Mouse (Mus musculus): Measurements from ENCODE around the gene H3f3a. TPM values are rescaled to one million over a fixed set of nuclear protein-coding genes. Genes with fewer than 3 reads are reported as not detected.
A peak's percentile ranks its signal among the peaks of the same experiment; 100 is the strongest.

Gene H3f3a
- polyA plus RNA-seq, 1 experiment from 2014 or later, result 1,931 TPM

- no peak overlapping the region for H3K4me3 ChIP-seq (ENCODE audit: low read depth, low read length)
- no peak overlapping the region for H3K4me2 ChIP-seq
- 84% methylated on average over 5 of the region's 5 CpGs for WGBS (ENCODE audit: insufficient replicate concordance)
- H3K9me3 ChIP-seq (replicated peaks; ENCODE audit: control insufficient read depth, low read length), result peaks cover 4% of the 10 kb centered on the region; the same call in 1 of the 2 replicates
- H3K9ac ChIP-seq (ENCODE audit: low read depth, low read length), result no peak overlapping the region
- H3K36me3 ChIP-seq (ENCODE audit: control insufficient read depth, insufficient read depth, low read length), result peaks cover 18% of the 10 kb centered on the region
- no peak overlapping the region for H3K27ac ChIP-seq (ENCODE audit: low read depth, low read length)
- peaks cover 2% of the 10 kb centered on the region; the same call in 1 of the 2 replicates for H3K4me1 ChIP-seq (ENCODE audit: control insufficient read depth, insufficient read depth, low read length)
- no peaks in the 10 kb centered on the region for H3K27me3 ChIP-seq (ENCODE audit: control insufficient read depth, insufficient read depth, low read length)
- ATAC-seq (replicated peaks; ENCODE audit: insufficient number of reproducible peaks, low FRiP score, low TSS enrichment), result no peak
Observed at GRCm38 (mm10) chr1:180799253-180799652, 14.5 kb downstream of the H3f3a start.

- Histone ChIP-seq H3K4me2 (no peak overlapping the region), H3K36me3 (ENCODE audit: control insufficient read depth, insufficient read depth, low read length) (peaks cover 13% of the 10 kb centered on the region), H3K4me1 (ENCODE audit: control insufficient read depth, insufficient read depth, low read length) (peaks cover 8% of the 10 kb centered on the region; the same call in 1 of the 2 replicates), H3K9ac (ENCODE audit: low read depth, low read length) (no peak overlapping the region), H3K27me3 (ENCODE audit: control insufficient read depth, insufficient read depth, low read length) (no peaks in the 10 kb centered on the region), H3K9me3 (replicated peaks; ENCODE audit: control insufficient read depth, low read length) (peaks cover 4% of the 10 kb centered on the region; the same call in 1 of the 2 replicates), H3K27ac (ENCODE audit: low read depth, low read length) (no peak overlapping the region), H3K4me3 (ENCODE audit: low read depth, low read length) (no peak overlapping the region)
- ATAC-seq (replicated peaks; ENCODE audit: insufficient number of reproducible peaks, low FRiP score, low TSS enrichment), result no peak
- WGBS (ENCODE audit: insufficient replicate concordance), result 89% methylated on average over 5 of the region's 5 CpGs
Observed at GRCm38 (mm10) chr1:180798660-180799059, 15.1 kb downstream of the H3f3a start.

GRCm38 (mm10) chr1:180794170-180794569 lies 19.6 kb downstream of the H3f3a start:
- H3K27me3 ChIP-seq (ENCODE audit: control insufficient read depth, insufficient read depth, low read length), result no peaks in the 10 kb centered on the region
- peak overlapping the region; percentile 90 for H3K4me2 ChIP-seq
- no peak overlapping the region for H3K27ac ChIP-seq (ENCODE audit: low read depth, low read length)
- peak overlapping the region; percentile 43 for H3K4me3 ChIP-seq (ENCODE audit: low read depth, low read length)
- WGBS (ENCODE audit: insufficient replicate concordance), result 3% methylated on average over 21 of the region's 21 CpGs
- H3K9ac ChIP-seq (ENCODE audit: low read depth, low read length), result peak overlapping the region; percentile 58
- H3K36me3 ChIP-seq (ENCODE audit: control insufficient read depth, insufficient read depth, low read length), result no peaks in the 10 kb centered on the region
- H3K4me1 ChIP-seq (ENCODE audit: control insufficient read depth, insufficient read depth, low read length), result peaks cover 9% of the 10 kb centered on the region; the same call in 1 of the 2 replicates
- peak; percentile 64 for ATAC-seq (replicated peaks; ENCODE audit: insufficient number of reproducible peaks, low FRiP score, low TSS enrichment)
- H3K9me3 ChIP-seq (replicated peaks; ENCODE audit: control insufficient read depth, low read length), result peaks cover 4% of the 10 kb centered on the region; the same call in 1 of the 2 replicates

GRCm38 (mm10) chr1:180793445-180794117 lies 20.2 kb downstream of the H3f3a start:
- no peaks in the 10 kb centered on the region for H3K27me3 ChIP-seq (ENCODE audit: control insufficient read depth, insufficient read depth, low read length)
- peak overlapping the region; percentile 58 for H3K9ac ChIP-seq (ENCODE audit: low read depth, low read length)
- 11% methylated on average over 18 of the region's 18 CpGs for WGBS (ENCODE audit: insufficient replicate concordance)
- H3K27ac ChIP-seq (ENCODE audit: low read depth, low read length), result no peak overlapping the region
- peaks cover 4% of the 10 kb centered on the region; the same call in 1 of the 2 replicates for H3K9me3 ChIP-seq (replicated peaks; ENCODE audit: control insufficient read depth, low read length)
- peak overlapping the region; percentile 90 for H3K4me2 ChIP-seq
- no peaks in the 10 kb centered on the region for H3K36me3 ChIP-seq (ENCODE audit: control insufficient read depth, insufficient read depth, low read length)
- peak; percentile 12; the same call in 1 of the 2 replicates for ATAC-seq (replicated peaks; ENCODE audit: insufficient number of reproducible peaks, low FRiP score, low TSS enrichment)
- H3K4me3 ChIP-seq (ENCODE audit: low read depth, low read length), result peak overlapping the region; percentile 43
- H3K4me1 ChIP-seq (ENCODE audit: control insufficient read depth, insufficient read depth, low read length), result peaks cover 9% of the 10 kb centered on the region; the same call in 1 of the 2 replicates

GRCm38 (mm10) chr1:180792814-180793213 lies 20.9 kb downstream of the H3f3a start:
- ATAC-seq (replicated peaks; ENCODE audit: insufficient number of reproducible peaks, low FRiP score, low TSS enrichment), result no peak
- H3K4me2 ChIP-seq, result no peak overlapping the region

GRCm38 (mm10) chr1:180791821-180792480 lies 21.8 kb downstream of the H3f3a start:
- ATAC-seq (replicated peaks; ENCODE audit: insufficient number of reproducible peaks, low FRiP score, low TSS enrichment), result no peak
- Histone ChIP-seq H3K4me3 (ENCODE audit: low read depth, low read length) (no peak overlapping the region), H3K9ac (ENCODE audit: low read depth, low read length) (no peak overlapping the region), H3K4me2 (no peak overlapping the region), H3K36me3 (ENCODE audit: control insufficient read depth, insufficient read depth, low read length) (no peaks in the 10 kb centered on the region), H3K4me1 (ENCODE audit: control insufficient read depth, insufficient read depth, low read length) (peaks cover 9% of the 10 kb centered on the region; the same call in 1 of the 2 replicates), H3K9me3 (replicated peaks; ENCODE audit: control insufficient read depth, low read length) (peaks cover 4% of the 10 kb centered on the region; the same call in 1 of the 2 replicates), H3K27me3 (ENCODE audit: control insufficient read depth, insufficient read depth, low read length) (no peaks in the 10 kb centered on the region), H3K27ac (ENCODE audit: low read depth, low read length) (no peak overlapping the region)
- 76% methylated on average over 14 of the region's 14 CpGs for WGBS (ENCODE audit: insufficient replicate concordance)

More at GRCm38 (mm10) chr1:180792814-180793213, 20.9 kb downstream of the H3f3a start:
- Histone ChIP-seq H3K36me3 (ENCODE audit: control insufficient read depth, insufficient read depth, low read length) (no peaks in the 10 kb centered on the region), H3K9me3 (replicated peaks; ENCODE audit: control insufficient read depth, low read length) (peaks cover 4% of the 10 kb centered on the region; the same call in 1 of the 2 replicates), H3K9ac (ENCODE audit: low read depth, low read length) (no peak overlapping the region; the same call in 1 of the 2 replicates), H3K4me3 (ENCODE audit: low read depth, low read length) (no peak overlapping the region), H3K27me3 (ENCODE audit: control insufficient read depth, insufficient read depth, low read length) (no peaks in the 10 kb centered on the region), H3K4me1 (ENCODE audit: control insufficient read depth, insufficient read depth, low read length) (peaks cover 9% of the 10 kb centered on the region; the same call in 1 of the 2 replicates), H3K27ac (ENCODE audit: low read depth, low read length) (no peak overlapping the region)
- WGBS (ENCODE audit: insufficient replicate concordance), result 84% methylated on average over 4 of the region's 4 CpGs

GRCm38 (mm10) chr1:180783580-180783928 lies 30.2 kb downstream of the H3f3a start:
- WGBS (ENCODE audit: insufficient replicate concordance), result 44% methylated on average over 3 of the region's 3 CpGs
- Histone ChIP-seq H3K4me1 (ENCODE audit: control insufficient read depth, insufficient read depth, low read length) (no peaks in the 10 kb centered on the region), H3K4me2 (no peak overlapping the region), H3K36me3 (ENCODE audit: control insufficient read depth, insufficient read depth, low read length) (no peaks in the 10 kb centered on the region), H3K9ac (ENCODE audit: low read depth, low read length) (no peak overlapping the region), H3K4me3 (ENCODE audit: low read depth, low read length) (no peak overlapping the region), H3K9me3 (replicated peaks; ENCODE audit: control insufficient read depth, low read length) (no peaks in the 10 kb centered on the region), H3K27ac (ENCODE audit: low read depth, low read length) (no peak overlapping the region), H3K27me3 (ENCODE audit: control insufficient read depth, insufficient read depth, low read length) (no peaks in the 10 kb centered on the region)
- no peak for ATAC-seq (replicated peaks; ENCODE audit: insufficient number of reproducible peaks, low FRiP score, low TSS enrichment)

- 48% methylated on average over 9 of the region's 9 CpGs for WGBS (ENCODE audit: insufficient replicate concordance)
- ATAC-seq (replicated peaks; ENCODE audit: insufficient number of reproducible peaks, low FRiP score, low TSS enrichment), result no peak
- H3K9ac ChIP-seq (ENCODE audit: low read depth, low read length), result no peak overlapping the region
- H3K4me1 ChIP-seq (ENCODE audit: control insufficient read depth, insufficient read depth, low read length), result no peaks in the 10 kb centered on the region
- 0 out of 2 replicates have a peak overlapping the region, but pooled peaks have one; percentile 6 for H3K27ac ChIP-seq (ENCODE audit: low read depth, low read length)
- no peak overlapping the region for H3K4me2 ChIP-seq
- no peaks in the 10 kb centered on the region for H3K36me3 ChIP-seq (ENCODE audit: control insufficient read depth, insufficient read depth, low read length)
- no peak overlapping the region for H3K4me3 ChIP-seq (ENCODE audit: low read depth, low read length)
- no peaks in the 10 kb centered on the region for H3K27me3 ChIP-seq (ENCODE audit: control insufficient read depth, insufficient read depth, low read length)
- no peaks in the 10 kb centered on the region for H3K9me3 ChIP-seq (replicated peaks; ENCODE audit: control insufficient read depth, low read length)
Observed at GRCm38 (mm10) chr1:180782906-180783579, 30.7 kb downstream of the H3f3a start.
